Mouse (Mus musculus) ovary, postnatal 10 days (tissue): ENCODE data around the gene Kbtbd12.

ENCODE experiments used
- DNase-seq: peaks from one replicate; pipeline ENCODE4 v3.0.0; 2022; ENCODE audit warnings: low spot score

The Kbtbd12 gene

GRCm38 (mm10) chr6:88637611-88638301 lies at the start of gene Kbtbd12:
Gene Kbtbd12 (minus strand): TSS chr6:88637950.
- no peak for DNase-seq

DNA sequence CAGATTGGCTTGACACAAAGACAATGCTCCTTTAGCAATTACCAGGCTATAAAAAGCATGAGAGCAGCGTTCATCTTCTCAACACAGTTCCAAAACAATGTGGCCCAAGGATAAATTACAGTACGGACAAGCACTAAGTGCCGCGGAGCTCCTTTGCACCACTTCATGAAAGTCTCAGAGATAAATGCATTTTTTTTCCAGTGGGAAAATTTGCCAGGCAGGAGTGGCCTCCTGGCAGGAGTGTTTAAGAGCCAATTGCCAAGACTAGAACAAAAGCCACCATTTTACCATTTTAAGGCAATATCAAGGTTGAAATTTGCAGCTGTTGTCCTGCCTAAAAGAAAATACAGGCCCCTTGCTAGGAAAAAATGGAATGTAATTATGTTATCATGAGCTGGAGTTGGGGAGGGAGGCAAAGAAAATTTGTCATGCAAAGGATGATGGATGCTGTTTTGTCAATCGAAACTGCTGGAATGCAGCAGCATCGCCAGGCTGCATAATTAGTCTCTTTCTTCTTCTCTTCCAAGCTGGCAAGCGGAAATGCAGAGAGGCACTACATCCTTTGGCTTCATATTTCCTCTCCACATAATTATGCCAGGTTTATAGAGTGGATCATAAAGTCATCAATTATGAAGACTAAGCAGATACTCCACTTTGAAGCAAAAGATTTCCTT lies 45.8 kb upstream of the Kbtbd12 start:
- DNase-seq: no peak

DNA sequence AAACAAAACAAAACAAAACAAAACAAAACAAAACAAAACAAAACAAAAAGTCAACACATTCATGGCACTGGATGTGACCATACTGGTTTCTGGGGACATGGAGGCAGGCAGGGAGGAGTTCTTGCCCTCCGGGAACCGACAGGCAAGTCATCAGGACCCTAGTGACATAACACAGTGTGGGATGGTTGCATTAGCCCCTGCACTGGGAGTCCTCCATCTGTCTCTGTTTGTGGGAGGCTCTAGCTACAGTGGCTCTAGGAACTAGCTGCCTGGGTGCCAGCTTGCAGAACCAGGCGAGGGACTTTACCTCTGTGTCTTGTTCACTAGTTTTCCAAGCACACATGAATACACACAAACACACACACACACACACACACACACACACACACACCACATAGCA lies 43.3 kb upstream of the Kbtbd12 start:
- no peak for DNase-seq

- DNase-seq: no peak
These were observed 40.0 kb upstream of the Kbtbd12 start for GRCm38 (mm10) chr6:88677738-88678137.

- DNase-seq: no peak
These were observed 39.3 kb upstream of the Kbtbd12 start for GRCm38 (mm10) chr6:88676753-88677736.

DNA sequence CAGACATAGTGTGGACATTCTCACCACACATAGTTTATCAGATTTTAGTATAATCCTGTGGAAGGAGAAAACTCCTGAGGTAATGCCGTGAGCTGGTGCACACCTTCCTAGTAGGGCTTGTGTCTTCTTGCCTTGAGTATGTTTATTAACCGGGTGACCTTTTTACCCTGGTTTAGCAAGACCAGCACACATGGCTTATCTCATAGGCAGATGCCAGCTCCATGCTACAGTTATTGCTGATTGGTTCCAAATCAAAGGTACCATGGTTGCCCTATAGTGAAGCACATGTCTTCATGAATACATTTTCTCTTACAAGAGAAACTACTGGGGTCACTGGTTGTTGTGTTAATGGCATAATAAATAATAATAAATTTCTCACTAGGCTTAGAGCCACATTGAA lies 38.1 kb upstream of the Kbtbd12 start:
- no peak for DNase-seq

DNA sequence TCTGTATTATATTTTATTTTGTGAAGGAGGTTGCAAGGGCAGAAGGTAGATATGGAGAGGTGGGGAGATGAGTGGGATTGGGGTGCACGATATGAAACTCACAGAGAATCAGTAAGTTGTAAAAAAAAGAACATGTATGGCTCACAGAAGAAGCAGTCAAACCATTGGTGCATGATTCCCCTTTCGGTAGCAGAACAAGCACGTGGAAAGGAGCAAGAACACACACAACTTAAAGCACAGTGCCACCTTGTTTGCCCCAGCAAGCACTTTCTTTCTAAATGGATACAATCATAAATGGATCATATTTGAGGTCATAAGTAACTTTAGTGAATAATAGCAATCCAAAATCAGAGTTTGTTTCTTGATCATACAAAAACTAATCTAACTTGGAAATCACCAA lies 24.5 kb upstream of the Kbtbd12 start:
- DNase-seq: no peak

- no peak for DNase-seq
These were observed 23.9 kb upstream of the Kbtbd12 start for GRCm38 (mm10) chr6:88661696-88662095.

GRCm38 (mm10) chr6:88647564-88648295 lies 10.0 kb upstream of the Kbtbd12 start:
- no peak for DNase-seq

GRCm38 (mm10) chr6:88644786-88645185 lies 7.0 kb upstream of the Kbtbd12 start:
- no peak for DNase-seq

GRCm38 (mm10) chr6:88641346-88641920 lies 3.7 kb upstream of the Kbtbd12 start:
- DNase-seq: no peak

- no peak for DNase-seq
These were observed 2.6 kb upstream of the Kbtbd12 start for GRCm38 (mm10) chr6:88640331-88640730.

DNA sequence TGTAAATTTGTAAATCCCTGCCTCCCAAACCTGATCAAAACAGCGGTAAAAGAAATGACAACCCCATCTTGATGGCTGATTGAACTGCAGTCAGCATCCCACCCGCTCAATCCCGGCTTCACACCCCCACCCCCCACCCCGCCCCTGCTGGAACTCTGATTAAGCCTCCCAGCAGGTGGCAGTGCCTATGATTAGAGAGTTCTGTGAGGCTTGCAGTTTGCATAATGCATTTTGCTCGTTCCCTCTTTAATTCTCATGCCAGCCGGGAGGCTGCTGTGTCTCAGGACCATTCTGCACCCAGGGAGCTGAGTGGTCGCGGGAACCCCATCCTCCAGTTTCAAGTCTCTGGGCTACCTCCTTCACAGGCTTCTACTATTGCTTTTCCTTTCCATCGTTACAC lies 2.2 kb upstream of the Kbtbd12 start:
- no peak for DNase-seq

- no peak for DNase-seq
These were observed 1.7 kb upstream of the Kbtbd12 start for GRCm38 (mm10) chr6:88639372-88639920.

DNA sequence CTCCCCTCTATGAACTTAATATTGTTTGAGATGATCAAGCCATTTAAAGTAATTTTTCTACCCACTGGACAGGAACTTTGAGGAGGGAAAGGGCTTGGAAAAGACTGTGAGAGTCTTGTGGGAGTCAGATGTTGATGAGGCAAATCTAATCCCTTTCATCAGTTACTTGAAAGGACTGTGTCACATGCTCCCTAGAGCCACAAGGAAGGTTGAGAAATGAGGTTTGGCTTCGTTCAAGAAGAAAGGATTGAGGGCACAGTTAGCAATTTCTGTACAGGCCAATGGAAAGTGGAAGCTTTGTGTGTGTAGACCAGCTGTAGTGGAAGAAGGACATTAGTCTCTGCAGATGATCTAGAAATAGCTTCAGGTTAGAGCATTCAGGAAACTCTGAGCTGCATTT lies 1.2 kb upstream of the Kbtbd12 start:
- no peak for DNase-seq

DNA sequence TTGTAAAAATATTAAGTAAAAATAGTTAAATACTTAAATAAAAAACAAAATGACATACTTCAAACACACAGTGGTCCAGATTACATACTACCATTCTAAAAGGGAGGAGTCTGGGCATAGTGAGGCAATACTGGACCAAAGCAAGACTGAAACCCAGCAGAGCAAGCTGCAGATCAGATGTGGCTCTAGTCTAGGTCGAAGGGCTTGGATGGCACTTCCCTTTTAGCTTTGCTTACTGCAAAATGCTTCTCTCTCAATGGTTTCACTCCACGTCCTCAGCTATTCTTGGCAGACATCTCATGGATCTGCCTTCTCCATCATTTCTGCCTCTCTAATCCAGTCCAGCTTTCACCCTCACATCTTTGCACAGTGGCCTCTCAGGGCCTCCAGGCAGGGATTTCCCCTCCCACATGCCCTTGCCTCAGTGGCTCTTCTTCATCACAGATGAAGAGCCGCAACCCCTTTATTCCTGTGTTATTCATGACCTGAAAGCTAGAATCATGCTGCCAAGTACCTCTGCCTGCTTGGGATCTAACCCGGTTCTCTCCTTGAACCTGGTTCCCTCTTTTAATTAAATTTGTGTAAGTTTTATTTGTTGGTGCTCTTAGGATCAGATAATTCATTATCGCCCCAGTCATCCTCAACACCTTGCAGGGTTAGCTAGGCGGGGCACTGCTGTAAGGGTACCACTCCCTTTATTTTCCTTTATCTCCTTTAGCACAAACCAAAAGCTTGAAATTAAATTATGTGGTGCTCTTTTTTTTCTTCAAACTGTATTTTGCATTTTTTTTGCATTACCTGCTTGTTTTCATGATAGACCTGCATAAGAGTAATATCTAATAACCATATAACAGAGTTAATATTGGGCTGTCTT lies 1.6 kb downstream of the Kbtbd12 start:
- no peak for DNase-seq

GRCm38 (mm10) chr6:88631293-88631692 lies 6.5 kb downstream of the Kbtbd12 start:
- no peak for DNase-seq

GRCm38 (mm10) chr6:88630560-88630959 lies 7.2 kb downstream of the Kbtbd12 start:
- no peak for DNase-seq

DNA sequence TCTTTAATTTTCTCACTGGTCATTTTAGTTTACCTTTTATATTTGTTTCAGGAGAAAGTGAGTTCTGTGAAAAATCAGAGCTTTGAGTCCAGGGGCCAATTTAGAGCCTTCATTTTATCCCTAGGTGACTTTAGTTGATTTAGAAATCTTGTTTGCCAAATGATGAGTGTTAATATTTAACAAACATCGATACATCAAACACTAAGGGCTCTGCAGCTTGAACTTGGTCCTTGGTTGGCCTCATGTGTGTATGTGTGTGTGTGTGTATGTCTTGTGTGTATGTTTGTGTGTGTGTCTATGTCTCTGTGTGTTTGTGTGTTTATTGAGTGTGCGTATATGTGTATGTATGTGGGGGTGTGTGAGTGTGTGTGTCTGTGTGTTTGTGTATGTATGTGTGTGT lies 7.9 kb downstream of the Kbtbd12 start:
- no peak for DNase-seq

GRCm38 (mm10) chr6:88627317-88627811 lies 10.4 kb downstream of the Kbtbd12 start:
- peak; percentile 13 for DNase-seq
